Mouse (Mus musculus): ENCODE measurements around the gene Kirrel3.

Gene Kirrel3

GRCm38 (mm10) chr9:34956512-34956911 lies 470.8 kb downstream of the Kirrel3 start:
- DNase-seq (ENCODE audit: low spot score): no peak

DNA sequence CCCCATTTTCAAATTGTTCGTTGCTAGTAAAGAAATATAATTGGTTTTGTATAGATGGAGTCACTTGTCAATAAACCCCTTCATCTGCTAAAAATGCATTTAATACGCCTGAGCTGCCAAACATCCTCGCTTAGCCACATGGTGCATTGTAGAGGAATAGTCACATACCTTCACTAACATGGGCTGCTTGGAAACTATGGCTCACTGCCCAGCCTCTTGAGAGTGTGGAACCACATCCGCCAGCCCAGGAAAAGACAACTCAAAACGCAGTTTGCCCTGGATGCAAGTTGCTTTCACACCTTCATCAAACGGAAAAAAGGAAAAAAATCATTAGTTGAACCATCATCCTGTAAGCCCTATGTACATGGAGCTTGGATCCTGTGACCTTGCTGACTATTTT lies 472.0 kb downstream of the Kirrel3 start:
- no peak for DNase-seq (ENCODE audit: low spot score)

- DNase-seq (ENCODE audit: low spot score): no peak
Measured at GRCm38 (mm10) chr9:34958183-34958830, 472.6 kb downstream of the Kirrel3 start.

GRCm38 (mm10) chr9:34960736-34961135 lies 475.0 kb downstream of the Kirrel3 start:
- no peak for DNase-seq (ENCODE audit: low spot score)

GRCm38 (mm10) chr9:34961171-34961570 lies 475.5 kb downstream of the Kirrel3 start:
- no peak for DNase-seq (ENCODE audit: low spot score)

GRCm38 (mm10) chr9:34962251-34962650 lies 476.6 kb downstream of the Kirrel3 start:
- DNase-seq (ENCODE audit: low spot score): no peak

GRCm38 (mm10) chr9:34963593-34963992 lies 477.9 kb downstream of the Kirrel3 start:
- DNase-seq (ENCODE audit: low spot score): no peak

DNA sequence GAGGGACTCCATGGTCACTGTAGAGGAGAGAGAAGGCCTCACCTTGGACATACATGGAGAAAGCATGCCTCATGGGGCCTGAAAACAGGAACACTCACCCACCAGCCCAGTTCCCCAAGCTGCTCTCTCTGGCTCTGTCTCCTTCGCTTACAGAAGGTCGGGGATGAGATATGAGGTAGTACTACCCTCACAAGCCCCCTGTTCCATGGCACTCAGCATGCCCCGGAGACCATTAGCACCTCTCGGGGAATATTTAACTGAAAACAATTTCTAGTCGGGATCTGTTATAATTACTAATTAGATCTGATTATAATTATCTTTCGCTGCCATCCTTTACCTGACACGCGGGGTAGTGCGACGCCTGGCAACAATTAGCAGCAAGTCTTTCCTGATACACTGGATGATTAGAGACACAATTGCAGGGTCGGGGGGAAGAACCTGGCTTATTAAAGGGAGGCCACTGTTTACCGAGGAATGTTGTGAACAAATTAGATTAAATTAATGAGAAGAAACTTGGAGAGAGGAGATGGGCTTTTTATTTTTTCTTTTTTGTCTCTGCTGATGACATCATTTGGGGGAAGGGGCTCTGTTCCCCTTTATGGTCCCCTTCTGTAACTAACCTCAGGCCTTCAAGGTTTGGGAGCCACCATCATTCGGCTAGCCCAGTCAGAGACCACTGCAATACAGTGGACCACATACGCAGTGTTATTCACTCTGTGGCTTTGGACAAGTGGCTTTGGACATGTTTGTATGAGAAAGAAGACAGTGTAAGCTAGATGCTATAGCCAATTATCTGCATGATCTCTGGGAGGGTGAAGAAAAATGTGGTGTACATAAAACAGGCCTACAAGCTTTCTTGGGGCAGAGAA lies 478.7 kb downstream of the Kirrel3 start:
- no peak for DNase-seq (ENCODE audit: low spot score)

- DNase-seq (ENCODE audit: low spot score): no peak
Measured at GRCm38 (mm10) chr9:34965041-34965415, 479.3 kb downstream of the Kirrel3 start.

DNA sequence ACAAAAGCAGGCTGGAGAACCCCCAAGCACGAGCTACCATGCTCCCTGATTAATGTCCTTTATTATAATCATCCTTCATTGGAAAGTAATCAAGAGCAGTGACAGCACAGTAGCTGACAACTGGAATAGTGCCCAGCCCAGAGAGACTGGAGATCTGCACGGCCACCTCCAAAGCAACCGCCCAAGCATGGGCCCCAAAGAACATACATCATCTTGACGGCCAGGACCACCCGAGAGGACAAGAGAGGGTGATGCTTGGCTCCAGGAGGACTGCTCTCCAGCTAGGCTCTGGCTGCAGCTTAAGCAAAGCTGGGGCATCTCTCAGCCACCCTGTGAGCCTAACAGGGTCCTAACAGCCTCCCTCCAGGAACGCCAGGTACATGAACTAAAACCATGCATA lies 482.1 kb downstream of the Kirrel3 start:
- DNase-seq (ENCODE audit: low spot score): no peak

- no peak for DNase-seq (ENCODE audit: low spot score)
Measured at GRCm38 (mm10) chr9:34969881-34970490, 484.3 kb downstream of the Kirrel3 start.

GRCm38 (mm10) chr9:34974326-34974725 lies 488.6 kb downstream of the Kirrel3 start:
- DNase-seq (ENCODE audit: low spot score): no peak

DNA sequence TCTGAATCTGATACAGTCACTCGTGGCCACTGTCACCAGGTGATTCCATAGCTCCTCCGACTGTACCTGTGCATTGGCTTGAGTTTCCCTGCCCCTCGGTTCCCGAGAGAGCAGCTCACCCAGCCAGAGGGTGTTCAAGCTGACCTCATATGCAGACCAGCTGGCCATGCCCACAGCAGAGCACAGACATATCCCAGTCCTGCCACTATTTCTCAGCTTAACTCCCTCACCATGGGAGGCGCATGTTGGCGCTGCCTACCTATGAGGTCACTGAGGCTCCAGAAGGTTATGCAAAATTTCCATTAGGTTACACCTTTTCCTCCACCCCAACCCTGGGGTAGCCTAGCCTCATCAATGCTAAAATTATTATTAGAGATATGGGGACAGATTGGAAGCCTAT lies 489.6 kb downstream of the Kirrel3 start:
- no peak for DNase-seq (ENCODE audit: low spot score)

DNA sequence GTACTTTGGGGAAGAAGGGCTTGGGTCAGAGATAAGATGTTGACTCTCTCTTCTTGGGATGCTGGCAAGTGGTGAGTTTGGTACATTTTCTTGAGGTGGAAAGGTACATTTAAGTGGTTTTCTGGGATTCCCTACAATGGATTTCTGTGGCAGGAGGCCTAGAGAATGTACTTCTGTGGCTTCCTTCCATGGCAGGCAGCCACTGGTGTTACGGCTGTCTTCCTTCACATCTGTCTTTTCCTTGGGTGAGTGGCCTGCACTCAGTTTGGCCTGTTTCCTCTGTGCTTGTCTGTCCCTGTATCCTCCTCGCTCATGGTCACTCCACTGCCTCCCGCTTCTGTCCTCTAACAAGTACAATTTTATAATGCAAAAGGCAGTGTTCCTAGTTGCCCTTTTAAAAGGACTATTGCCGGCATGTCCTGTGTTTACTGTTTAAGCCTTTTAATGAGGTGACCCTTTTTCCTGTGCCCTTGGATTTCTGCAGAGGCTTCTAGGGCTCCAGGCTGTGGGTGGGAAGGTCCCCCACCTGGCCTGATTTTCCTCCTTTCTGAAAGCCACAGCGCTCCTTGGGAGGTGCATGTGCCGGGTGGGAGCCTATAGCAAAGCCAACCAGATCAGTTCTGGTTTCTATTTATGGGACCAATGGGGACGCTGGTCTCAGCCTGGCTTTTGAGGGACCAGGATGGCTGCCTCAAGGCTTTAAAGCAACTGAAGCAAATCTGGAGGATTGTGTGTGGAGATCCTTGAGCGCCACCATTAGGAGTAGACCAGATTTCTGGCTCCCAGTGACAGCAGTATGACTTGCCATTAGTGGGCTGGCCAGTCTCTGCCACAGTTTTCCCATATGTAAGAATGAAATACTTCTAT lies 491.1 kb downstream of the Kirrel3 start:
- DNase-seq (ENCODE audit: low spot score): no peak

- no peak for DNase-seq (ENCODE audit: low spot score)
Measured at GRCm38 (mm10) chr9:34977700-34978099, 492.0 kb downstream of the Kirrel3 start.

- no peak for DNase-seq (ENCODE audit: low spot score)
Measured at GRCm38 (mm10) chr9:34978229-34978628, 492.5 kb downstream of the Kirrel3 start.

DNA sequence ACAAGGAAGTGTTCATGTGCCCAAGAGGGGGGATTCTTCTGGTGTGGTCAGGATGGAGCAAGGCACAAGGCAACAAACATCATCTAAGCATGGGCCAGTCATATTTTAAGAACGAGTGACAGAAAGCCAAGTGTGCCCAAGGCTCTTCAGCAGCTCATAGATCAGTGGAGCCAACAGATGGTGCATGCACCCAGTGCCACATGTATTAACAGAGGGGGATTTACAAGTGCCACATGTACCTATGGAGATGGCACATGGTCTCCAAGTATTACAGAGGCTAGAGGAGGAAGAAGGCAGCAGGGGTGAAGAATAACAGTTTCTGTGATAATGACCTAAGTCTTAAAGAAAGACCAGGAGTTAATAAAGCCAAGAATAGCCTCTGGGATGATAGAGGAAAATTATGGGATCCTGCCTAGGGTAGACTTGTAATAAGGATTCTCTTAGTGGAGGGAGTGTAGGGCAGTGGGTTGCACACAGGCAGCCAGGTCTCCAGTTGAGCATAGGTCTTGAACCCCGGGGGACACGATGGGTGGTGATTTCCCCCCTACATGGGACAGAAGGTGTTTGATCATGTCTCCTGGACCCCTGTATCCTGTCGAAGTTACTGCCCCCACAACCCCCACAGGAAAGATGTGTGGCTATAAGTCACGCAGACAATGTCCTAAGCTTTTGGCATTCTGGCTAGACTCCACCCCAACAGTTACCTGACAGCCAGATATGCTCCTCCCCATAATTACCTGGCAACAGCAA lies 495.0 kb downstream of the Kirrel3 start:
- no peak for DNase-seq (ENCODE audit: low spot score)

- DNase-seq (ENCODE audit: low spot score): peak; percentile 27
Measured at GRCm38 (mm10) chr9:34983513-34984462, 498.1 kb downstream of the Kirrel3 start.

GRCm38 (mm10) chr9:34986156-34986555 lies 500.5 kb downstream of the Kirrel3 start:
- DNase-seq (ENCODE audit: low spot score): no peak
